Mouse (Mus musculus): Measurements from ENCODE around the gene Nkain2. TPM values are rescaled to one million over a fixed set of nuclear protein-coding genes. Genes with fewer than 3 reads are reported as not detected.

Gene Nkain2
- 0.22 and 0.73 TPM in 2 replicates for polyA plus RNA-seq (2012; rRNA removed; ENCODE audit: low replicate concordance)

GRCm38 (mm10) chr10:32889652-32890506, at the start of gene Nkain2:
Nkain2 (minus strand) TSS chr10:32890462.

Other genes with a start within 250 kb of the Nkain2 start
- 25.8 TPM in 1 of 2 replicates, not detected in the other for gene Trdn, start 190.1 kb upstream of the Nkain2 start, polyA plus RNA-seq (2012; rRNA removed; ENCODE audit: low replicate concordance)